Mouse (Mus musculus): ENCODE results near the gene Gm28038.

Gm28038 gene

DNA sequence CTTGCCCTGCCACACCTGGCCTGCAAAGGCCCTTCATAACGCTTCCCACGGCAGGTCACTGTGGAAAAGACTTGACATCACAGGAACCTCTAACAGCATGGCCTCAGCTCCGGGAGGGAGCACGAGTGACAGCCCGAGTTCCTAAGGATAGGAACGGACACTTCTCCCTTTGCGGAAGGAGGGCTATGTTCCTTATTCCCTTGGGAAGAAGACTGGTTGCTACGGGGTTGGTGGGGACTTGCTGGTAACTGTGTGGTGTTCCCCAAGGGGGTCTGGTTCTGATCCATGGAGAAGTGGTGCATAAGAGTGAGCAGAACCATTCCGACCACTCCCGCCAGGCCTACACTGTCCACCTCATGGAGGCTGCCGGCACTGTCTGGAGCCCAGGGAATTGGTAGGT is at the start of gene Gm28038:
Gene Gm28038, plus strand, starts transcription at position 301 of the 400 bp plus-strand sequence.
- DNase-seq (ENCODE audit: low spot score in 2 of 2): no peak

DNA sequence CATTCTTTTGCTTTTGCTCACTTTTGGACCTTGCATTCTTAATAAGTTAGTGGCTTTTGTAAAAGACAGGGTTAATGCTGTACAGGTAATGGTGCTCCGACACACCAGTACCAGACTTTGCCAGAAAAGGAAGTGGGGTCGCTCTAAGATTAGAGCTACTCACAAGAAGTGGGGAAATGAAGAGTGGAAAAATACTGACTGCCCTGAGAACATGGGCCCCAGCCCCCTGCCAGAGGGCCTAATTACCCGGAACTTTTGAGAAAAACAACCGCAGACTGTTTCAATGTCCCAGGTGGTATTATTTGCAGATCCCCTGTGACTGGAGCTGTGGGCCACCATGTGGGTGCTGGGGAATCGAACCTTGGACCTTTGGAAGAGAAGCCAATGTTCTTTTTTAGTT is 45.2 kb upstream of the Gm28038 start:
- no peak for DNase-seq (ENCODE audit: low spot score in 2 of 2)

DNA sequence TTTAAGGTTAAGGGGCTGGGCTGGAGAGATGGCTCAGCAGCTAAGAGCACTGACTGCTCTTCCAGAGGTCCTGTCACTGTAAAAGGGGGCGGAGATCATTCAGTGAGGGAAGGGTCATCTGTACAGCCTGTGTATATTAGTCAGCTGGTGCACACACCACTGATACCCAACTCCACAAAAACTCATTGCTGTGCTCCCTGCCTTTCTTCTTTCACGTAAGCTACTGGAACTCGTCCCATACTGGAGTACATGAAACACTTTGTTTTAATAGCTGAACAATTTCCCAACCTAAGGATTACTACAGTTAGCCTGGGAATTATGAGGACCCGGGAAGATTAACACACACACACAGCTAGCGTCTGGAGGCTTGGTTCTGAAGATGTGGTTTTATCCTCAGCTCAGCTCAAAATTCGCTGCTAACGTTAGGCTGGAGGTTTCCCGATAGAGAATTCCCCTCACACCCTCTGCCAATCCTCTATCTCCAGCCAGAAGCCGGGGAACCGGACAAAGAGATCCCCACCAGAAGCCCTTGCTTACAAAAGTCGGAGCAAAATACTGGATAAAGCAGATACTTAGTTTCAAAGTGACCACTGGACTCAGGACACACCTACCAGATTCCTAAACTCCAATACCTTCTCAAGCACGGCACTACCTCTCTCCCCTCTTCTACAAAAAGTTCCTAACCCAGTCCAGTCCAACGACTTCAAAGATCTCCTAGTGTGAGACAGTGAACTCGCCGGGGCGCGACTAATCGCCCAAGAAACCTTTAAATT is 44.2 kb upstream of the Gm28038 start:
- no peak for DNase-seq (ENCODE audit: low spot score in 2 of 2)

DNA sequence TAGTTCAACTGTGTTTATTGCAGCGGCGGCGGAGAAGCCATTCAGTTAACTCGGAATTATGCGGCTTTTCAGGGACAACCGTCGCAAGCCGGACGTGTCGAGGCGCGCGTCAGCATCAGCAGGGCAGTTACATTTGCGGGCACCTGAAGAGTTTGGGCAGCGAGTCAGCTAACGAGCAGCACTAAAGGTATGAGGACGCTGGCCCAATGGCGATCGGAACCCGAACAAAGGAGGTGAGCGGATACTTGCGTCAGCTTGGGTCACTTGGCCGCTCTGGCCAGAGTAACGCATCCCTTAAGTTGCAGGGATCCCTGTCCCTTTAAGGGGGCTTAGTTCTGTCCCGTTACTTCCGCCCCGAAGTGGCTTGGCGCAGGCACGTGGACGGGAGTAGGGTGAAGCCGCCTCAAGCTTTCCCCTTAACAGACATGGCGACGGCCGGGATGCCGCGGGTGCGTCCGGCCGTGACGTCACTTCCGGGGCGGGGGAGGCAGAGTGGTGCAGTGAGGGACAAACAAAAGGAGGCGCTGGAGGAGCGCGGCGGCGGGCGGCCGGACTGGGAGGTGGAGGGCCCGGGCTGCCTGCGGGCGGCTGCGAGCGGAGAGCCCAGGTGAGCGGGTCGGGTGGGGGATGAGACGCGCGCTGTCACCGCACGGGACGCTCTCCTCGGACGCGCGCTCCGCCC is 43.5 kb upstream of the Gm28038 start, which contains the start of gene Lrrc8a:
Gene Lrrc8a, plus strand, starts transcription at position 517 of the 682 bp plus-strand sequence.
- peak; percentile 99 to 100 for DNase-seq (ENCODE audit: low spot score in 2 of 2)

- DNase-seq (ENCODE audit: low spot score in 2 of 2): peak in 1 of 2 experiments; percentile 80
These were observed 43.0 kb upstream of the Gm28038 start for GRCm38 (mm10) chr2:30237881-30238280.

DNA sequence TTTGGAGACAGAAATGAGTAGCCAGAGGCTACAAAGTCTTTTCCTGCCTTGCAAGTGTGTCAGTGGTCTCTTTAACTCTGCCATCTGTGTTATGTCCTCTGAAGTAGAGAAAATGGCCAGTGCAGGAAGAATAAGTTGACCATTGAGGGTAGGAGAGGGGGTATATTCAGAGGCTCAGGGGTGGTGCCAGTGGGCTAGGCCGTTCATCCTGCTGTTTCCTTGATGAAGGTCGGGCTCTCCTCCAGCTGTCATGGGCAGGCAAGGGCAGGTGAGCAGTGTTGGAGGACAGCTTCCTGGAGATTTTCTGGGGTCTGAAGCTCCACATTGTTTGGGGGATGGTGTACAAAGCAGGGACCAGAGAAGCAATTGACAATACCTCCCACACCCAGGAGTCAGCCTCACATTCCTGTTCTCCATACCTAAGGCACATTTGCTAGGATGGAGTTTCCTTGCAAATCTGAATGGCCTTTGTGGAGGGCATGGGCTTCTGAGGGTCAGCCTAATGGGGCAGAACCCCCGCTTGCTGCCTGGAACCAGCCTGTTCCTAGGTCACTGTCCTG is 41.9 kb upstream of the Gm28038 start:
- peak in 1 of 2 experiments; percentile 43 for DNase-seq (ENCODE audit: low spot score in 2 of 2)

- DNase-seq (ENCODE audit: low spot score in 2 of 2): peak; percentile 85 to 87
These were observed 41.1 kb upstream of the Gm28038 start for GRCm38 (mm10) chr2:30239777-30240176.

GRCm38 (mm10) chr2:30240267-30240666 is 40.6 kb upstream of the Gm28038 start, which contains the start of gene Gm28035:
TSS of gene Gm28035 (plus strand) at chr2:30240567.
- DNase-seq (ENCODE audit: low spot score in 2 of 2): peak in 1 of 2 experiments; percentile 4

DNA sequence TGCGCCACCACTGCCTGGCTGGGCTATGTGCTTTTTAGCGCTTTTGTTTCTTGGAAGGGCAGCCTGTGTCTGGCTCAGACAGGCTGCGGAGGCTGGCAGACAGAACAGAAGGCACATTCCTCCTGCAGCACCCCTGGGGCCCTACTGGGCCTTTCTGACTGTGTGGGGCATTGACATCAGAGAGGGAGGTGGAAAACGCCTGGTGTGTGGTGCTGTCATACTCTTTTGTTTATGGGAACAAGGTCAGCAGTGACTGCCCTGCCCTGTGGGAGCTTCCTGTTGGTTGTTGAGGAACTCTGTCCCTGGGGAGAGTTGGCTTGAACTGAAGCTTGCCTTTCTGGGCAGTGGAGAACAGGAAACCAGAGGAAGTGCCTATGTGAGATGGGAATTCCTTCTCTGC is 38.3 kb upstream of the Gm28038 start:
- DNase-seq (ENCODE audit: low spot score in 2 of 2): peak; percentile 93 to 97

GRCm38 (mm10) chr2:30243391-30243790 is 37.5 kb upstream of the Gm28038 start:
- no peak for DNase-seq (ENCODE audit: low spot score in 2 of 2)

GRCm38 (mm10) chr2:30244595-30245178 is 36.2 kb upstream of the Gm28038 start:
- DNase-seq (ENCODE audit: low spot score in 2 of 2): no peak

DNA sequence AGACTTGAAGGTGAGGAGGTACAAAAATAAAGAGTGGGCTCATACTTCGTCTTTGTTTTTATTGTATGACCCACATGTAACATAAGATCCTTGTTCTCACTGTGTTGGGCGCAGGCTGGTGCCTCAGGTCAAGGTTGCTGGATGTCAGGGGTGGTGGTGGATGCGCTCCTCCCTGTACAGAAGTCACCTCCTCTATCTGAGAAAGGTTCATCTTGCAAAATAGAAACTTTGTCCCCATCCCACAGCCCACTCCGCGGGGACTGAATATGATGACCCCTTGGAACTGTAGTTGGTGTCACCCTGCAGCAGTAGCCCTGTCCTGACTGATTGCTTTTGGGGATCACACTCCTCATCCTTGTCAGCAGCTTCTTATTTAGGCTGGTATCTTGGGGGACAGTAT is 33.8 kb upstream of the Gm28038 start:
- DNase-seq (ENCODE audit: low spot score in 2 of 2): no peak

- DNase-seq (ENCODE audit: low spot score in 2 of 2): peak in 1 of 2 experiments; percentile 4
These were observed 33.2 kb upstream of the Gm28038 start for GRCm38 (mm10) chr2:30247681-30248080.

DNA sequence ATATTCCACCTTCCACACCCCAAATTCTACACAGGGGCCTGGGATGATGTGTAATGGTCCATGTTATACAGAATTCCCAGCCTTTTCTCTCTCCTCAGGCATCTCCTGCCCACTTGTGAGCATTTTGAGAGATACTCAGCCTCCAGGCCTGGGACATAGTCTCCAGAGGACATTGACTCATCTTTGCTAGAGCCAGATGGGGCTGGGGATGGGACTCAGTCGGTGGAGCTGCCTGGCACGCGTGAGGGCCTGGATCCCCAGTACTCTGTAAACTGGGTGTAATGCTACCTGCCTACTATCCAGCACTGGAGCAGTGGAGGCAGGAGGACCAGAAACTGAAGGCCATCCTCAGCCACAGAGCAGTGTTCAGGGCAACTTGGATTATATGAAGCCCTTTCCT is 31.7 kb upstream of the Gm28038 start:
- no peak for DNase-seq (ENCODE audit: low spot score in 2 of 2)

DNA sequence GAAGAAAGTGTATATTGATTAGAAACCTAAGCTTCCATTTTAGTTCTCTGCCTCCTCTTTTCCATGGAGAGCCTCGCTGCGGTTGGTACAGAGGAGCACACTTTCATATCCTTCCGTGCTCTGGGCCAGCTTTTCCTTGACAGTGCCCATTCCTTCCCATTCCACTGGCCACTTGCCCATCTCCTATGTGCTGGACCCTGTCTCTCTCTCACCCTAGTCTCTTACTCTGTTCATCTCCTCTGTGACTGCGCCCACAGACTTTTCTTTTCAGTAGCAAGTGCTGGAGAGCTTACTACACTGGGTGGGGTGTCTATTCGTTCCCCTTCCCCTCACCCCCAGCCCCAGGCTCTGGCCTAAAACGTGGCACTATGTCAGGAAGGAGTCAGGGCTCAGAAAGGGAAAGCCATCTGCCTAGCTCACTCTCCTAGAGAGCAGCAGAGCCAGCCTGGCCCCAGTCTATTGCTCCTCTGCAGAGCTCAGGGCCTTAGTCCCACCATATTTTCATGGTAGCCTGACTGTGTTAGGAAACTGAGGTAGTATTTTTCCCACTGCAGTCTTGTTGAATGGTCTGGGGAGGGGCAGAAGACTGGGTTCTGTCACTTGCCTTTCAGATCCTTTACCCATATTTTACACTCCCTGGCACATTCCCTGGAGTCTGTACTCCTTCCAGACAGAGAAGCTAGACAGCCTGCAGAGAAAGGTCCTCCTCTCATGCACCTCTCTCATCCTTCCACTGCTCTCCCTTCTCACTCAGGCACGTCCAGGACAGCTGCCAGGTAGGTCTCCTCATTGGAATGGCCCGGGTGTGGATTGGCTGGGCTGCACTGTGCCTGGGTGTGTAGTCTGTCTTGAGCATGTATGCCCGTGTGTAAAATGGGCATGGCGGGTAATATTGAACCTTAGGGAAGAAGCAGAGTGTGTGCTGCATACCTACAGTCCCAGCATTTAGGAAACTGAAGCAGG is 30.4 kb upstream of the Gm28038 start:
- DNase-seq (ENCODE audit: low spot score in 2 of 2): peak in 1 of 2 experiments; percentile 6

DNA sequence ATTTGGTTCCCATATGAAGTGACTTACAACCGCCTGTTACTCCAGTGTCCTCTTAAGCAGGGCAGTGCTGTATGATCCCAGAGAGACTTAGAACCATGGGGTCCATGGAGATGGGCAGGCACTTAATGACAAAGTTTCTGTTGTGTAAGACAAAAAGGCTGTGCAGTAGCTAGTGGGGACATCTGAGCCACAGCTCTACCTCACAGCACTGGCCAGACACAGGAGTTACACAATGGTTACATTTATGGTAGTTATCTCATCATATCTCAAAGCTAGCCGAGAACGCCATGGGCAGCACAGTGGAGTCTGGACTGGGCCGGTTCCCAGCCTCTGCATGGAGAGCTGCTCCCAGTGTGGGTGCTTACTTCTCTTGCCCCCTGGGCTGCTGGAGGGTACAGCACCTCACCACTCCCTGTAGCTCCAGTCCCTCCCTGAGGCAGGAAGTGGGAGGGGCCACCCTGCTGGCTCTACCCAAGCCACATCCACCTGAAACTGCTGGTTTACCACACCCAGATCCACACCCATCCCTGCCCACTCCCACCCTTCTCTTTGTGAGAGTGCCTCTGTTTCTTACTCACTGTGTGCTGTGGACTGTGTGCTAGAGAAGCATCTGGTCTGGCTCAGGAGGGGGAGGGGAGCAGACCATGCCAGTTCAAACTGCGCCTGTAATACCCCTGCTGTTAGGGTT is 29.3 kb upstream of the Gm28038 start:
- DNase-seq (ENCODE audit: low spot score in 2 of 2): peak in 1 of 2 experiments; percentile 51

- no peak for DNase-seq (ENCODE audit: low spot score in 2 of 2)
These were observed 28.3 kb upstream of the Gm28038 start for GRCm38 (mm10) chr2:30252521-30252920.

DNA sequence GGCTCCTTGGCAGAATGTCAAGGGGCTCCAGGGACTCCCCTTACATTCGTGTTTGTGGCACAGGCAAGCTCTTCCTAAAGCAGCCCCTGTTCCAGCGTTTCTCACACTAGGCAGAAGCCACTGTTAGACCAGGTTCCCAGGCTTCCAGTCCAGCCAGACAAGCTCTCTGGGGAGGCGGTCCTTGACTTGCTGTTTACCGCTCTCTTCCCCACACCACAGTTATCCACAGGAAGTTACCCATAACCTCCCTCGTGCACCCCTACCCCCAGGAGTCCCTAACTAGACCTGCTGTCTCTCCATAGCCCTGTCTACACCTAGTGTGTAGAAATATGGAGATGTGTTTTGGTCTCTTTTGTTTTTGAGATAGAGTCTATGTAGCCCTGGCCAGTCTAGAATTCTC is 27.0 kb upstream of the Gm28038 start:
- peak in 1 of 2 experiments; percentile 21 for DNase-seq (ENCODE audit: low spot score in 2 of 2)

DNA sequence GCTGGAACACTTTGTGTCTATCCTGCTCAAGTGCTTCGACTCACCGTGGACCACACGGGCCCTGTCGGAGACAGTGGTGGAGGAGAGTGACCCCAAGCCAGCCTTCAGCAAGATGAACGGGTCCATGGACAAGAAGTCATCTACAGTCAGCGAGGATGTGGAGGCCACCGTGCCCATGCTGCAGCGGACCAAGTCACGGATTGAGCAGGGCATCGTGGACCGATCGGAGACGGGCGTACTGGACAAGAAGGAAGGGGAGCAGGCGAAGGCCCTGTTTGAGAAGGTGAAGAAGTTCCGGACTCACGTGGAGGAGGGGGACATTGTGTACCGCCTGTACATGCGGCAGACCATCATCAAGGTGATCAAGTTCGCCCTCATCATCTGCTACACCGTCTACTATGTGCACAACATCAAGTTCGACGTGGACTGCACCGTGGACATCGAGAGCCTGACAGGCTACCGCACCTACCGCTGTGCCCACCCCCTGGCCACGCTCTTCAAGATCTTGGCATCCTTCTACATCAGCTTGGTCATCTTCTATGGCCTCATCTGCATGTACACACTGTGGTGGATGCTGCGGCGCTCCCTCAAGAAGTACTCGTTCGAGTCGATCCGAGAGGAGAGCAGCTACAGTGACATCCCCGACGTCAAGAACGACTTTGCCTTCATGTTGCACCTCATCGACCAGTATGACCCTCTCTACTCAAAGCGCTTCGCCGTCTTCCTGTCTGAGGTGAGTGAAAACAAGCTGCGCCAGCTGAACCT is 25.0 kb upstream of the Gm28038 start:
- DNase-seq (ENCODE audit: low spot score in 2 of 2): no peak

All from heart, adult 9 months (tissue).